Mouse (Mus musculus) activated CD4-positive, CD25-positive, alpha-beta regulatory T cell, adult 4 months (primary cell): ENCODE results near the gene 1700003F12Rik. TPM values are rescaled to one million over a fixed set of nuclear protein-coding genes. Genes with fewer than 3 reads are reported as not detected.

Source experiments
- ATAC-seq: one replicate; pipeline ENCODE4 v1.8.0; 2017
- polyA plus RNA-seq, 2 experiments: library from polyadenylated mRNA; unstranded; fragments of 100-300 nt; shearing (Covaris generic); gene quantifications; one replicate each; pipeline ENCODE4 v1.2.1; 2017

The 1700003F12Rik gene
- not detected for polyA plus RNA-seq

DNA sequence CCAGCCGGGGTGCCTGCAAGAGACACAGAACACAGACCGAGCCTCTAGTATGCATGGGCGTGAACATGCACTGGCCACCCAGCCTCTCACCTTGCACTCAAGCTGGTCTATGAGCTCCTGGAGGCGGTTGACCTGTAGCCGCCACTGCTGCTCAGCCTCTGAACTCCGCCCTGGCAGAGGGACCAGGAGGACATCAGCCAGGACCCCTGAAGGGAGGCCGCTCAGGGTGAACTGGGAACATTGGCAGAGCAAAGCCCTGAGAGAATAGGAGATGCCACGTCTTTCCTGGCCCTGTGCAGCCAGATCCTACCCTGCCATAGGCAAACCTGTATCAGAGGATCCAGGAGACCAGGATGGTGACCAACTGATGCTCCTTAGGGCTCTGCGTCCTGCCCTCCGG lies at the start of gene 1700003F12Rik:
Gene 1700003F12Rik (plus strand): TSS at position 375 of the 400 bp plus-strand sequence.
- ATAC-seq = no peak

DNA sequence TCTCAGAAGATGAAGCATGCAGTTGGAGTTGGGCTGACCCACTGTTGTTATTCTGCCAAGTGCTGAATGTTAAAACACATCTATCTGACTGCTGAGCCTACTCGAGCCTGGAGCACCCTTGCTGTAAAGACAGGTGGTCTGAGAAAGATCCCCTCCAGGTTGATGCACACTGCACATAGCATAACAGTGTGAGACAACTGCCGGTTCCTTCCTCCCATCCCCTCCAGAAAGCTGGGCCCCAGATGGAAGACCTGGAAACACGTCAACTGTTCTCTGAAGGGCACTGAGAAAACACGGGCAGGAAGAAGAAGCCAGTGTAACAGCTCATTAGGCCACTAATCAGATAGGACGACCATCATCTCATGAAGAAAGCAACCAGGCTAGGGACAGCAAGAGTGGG lies 48.3 kb upstream of the 1700003F12Rik start:
- ATAC-seq = no peak

DNA sequence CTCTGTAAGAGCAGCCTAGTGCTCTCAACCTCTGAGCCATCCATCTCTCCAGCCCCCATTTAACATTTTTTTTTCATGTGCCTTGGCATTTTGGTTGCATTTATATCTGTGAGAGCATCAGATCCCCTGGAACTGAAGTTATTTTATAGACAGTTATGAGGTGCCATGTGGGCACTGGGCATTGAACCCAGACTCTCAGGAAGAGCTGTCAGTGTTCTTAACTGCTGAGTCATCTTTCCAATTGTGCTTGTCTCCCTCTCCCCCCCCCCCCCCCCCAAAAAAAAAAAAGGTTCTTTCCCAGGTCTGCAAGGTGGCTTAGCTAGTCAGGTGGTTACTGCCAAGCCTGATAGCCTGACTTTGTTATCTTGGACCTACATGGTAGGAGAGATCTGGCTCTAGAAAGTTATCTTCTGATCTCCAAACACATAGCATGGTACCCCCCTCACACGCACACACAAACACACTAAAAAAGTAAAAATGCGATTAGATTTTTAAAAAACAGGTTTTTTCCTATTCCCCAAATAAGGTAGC lies 47.1 kb upstream of the 1700003F12Rik start:
- ATAC-seq = no peak

DNA sequence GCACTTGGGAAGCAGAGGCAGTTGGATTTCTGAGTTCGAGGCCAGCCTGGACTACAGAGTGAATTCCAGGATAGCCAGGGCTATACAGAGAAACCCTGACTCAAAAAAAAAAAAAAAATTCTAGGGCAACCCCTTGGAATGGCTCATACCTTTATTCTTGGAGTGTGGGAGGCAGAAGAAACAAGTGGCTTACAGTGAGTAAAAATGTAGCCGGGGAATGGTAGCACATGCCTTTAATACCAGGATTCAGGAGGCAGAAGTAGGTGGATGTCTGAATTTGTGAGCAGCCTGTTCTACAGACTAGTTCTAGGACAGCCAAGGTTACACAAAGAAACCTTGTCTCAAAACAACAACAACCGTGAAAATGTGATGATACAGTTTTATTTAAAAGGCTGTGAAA lies 46.1 kb upstream of the 1700003F12Rik start:
- ATAC-seq = no peak

DNA sequence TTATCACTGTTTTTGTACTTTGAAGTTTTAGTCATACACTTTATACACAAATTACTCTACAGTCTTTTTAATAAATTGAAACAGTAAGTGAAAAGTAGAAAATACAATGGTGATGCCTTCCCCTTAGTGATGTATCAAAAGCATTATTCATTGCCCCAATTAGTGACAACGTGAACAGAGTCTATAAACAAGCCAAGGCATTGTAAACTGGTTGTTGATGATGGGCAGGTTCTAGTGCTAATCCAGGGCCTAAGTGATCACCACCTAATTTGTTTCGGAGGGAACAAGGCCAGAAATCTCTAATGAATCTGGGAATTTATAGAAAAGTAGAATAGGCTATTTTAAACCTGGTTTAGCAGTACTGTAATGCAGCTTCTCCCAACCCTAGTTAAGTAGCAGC lies 39.8 kb upstream of the 1700003F12Rik start:
- ATAC-seq = no peak

DNA sequence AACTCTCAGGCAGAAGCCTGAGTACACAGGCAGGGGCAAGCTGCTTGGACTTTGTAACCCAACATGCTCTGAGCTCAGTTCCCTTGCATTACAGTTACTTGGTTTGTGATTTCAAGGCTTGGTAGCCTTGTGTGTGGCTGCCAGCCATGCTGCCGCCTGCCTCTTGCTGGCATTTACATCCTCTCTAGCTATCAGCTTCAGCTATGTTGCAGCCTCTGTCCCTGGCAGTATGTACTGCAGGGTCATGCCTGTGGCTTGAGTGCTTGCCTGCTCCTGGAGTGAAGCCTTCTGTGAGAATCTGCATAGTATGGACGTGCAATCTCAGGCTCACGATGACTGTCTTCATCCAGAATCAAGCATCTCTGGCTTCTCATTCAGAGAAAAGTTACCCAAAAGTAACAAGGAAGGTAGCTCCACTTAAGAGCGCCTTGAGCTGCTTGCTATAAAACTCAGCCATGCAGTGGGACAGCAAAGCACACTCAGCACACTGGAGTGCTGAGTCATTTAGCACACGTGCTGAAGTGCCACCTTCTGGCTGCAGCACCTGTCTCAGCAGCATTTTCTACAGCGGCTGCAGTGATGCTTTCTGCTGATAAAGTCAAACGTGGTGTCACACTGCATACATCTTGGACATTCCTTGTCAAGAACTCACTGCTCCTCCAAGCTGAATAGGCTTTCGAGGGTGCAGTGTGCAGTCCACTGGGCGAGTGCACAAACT lies 39.2 kb upstream of the 1700003F12Rik start:
- ATAC-seq = no peak

DNA sequence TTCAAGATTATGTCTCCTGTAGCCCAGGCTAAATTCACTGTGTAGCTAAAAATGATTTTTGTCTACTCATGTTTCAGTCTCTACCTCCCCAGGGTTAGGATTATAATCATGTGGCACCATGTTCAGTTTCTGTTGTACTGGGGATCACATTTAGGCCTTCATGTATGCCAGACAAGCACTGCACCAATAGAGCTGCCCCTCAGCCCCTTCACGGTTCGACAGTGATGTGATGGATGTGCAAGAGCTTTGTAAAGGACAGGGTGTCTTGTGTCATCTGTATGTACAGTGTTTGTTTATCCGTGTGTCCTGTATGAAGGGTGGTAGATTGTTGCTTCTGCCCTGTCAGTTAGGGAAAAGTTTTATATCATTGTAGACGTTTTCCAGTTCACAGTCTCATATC lies 38.4 kb upstream of the 1700003F12Rik start:
- ATAC-seq = no peak

DNA sequence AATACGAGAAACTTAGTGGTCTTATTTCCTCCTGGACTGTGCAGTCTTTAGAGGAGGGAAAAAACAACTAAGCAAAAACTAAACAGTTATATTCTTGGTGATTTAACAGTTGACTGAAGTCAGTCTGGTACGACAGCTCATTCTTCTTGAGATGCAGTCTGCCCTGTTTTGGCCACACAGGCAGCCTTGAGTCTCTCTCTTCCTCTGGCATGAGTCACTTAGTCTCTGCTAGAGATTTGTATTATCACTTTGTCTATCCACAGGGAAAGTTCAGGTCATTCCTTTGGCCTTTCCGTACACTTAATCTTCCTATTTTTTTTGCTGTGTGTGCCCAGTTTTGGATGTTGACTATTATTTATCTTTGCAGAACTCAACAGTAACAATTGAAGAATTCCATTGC lies 36.7 kb upstream of the 1700003F12Rik start:
- ATAC-seq = no peak

DNA sequence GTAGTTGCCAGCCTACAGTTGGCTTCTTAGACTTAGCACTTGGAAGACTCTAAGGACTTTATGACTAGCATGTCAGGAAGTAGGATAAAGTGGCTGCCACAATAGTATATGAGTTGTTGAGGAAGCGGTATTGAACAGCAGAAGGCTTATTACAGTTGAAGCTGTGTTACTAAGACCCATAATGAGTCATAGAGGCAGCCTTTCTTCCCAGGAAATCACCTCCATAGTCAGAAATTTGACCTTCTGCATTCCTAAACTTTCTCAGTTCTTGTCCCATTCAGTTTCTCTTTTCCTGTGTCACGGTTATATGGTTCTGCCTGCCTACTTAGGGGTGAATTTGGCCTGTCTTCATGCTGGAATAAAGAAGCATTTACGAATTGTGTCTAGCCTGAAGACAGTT lies 29.9 kb upstream of the 1700003F12Rik start:
- no peak for ATAC-seq

DNA sequence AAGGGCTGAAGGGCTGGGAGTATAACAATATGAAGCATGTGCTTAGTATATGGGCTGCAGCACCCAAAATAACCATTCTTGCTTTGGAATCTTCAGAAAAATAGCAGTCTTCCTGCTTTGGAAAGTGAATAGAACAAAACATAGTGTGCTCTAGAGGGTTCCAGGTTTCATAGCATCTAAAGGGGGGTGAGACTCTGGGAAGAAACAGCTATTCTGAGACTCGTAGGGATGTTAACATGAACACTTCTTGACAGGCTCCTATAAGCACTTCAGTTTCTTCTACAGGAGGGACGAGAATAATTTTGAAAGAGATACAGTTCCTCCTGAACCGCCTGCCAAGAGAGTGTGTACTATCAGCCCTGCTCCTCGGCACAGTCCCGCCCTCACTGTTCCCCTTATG lies 29.5 kb upstream of the 1700003F12Rik start:
- ATAC-seq = no peak

DNA sequence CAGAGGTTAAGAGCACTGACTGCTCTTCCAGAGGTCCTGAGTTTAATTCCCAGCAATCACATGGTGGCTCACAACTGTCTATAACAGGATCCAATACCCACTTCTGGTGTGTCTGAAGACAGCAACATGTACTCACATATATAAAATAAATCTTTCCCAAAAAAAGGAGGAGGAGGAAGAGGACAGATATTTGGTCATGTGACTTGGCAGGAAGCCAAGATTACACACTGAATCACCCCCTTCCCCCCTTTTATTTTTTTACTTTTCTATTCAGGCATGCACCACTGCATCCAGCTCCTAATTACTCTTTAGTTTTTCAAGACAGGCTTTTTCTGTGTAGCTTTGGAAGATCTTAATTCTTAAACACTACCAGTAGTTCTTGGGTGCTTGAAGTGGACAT lies 25.4 kb upstream of the 1700003F12Rik start:
- no peak for ATAC-seq

DNA sequence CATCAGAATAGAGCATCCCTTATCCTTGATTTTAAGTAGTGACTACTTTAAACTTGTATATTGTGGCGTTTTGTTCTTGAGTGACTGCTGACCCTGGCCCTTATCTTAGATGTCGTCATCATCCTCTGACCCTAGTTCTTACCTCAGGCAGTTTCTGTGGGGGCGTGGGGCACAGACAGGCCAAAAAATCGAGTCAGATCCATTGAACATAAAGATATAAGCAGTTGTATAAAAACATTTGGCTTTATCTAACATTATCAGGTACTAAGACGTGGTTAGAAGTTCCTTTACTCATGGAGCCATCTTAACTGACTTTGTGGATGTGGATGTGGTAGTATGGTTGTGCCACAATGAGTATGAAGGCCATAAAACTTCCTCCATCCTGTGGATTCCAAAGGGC lies 24.6 kb upstream of the 1700003F12Rik start:
- no peak for ATAC-seq

DNA sequence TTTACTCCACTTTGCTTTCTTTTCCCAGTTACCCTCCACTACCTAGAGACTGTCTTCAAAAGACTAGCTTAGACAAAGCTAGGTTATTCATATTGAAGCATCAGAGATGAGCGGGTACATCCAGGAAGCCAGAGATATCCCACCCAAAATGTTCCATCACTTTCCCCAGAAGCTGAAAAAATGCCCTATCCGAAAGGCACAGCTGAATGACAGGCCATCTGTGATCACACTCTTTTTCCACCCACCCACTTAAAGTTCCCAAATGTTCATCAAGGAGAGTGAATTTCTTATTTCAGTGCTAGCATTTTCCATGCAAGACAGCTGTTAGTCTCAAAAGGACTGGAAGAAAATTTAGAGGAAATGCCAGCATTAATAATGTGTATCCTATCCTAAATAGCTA lies 21.6 kb upstream of the 1700003F12Rik start:
- no peak for ATAC-seq

DNA sequence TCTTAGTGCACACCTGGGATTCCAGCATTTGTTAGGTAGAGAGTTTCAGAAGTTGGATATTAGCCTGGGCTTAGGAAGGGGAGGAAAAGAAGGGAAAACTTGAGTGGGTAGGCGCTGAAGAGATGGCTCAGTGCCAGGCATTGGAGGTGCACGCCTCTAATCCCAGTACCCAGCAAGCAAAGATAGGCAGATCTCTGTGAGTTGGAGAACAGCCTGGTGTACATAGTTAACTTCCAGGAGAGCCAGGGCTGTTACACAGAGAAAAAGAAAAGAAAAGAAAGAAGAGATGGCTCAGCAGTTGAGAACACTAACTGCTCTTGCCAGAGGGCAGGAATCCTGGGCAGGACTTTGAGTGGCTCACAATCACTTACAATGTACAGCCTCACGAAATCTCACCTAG lies 20.4 kb upstream of the 1700003F12Rik start:
- no peak for ATAC-seq

DNA sequence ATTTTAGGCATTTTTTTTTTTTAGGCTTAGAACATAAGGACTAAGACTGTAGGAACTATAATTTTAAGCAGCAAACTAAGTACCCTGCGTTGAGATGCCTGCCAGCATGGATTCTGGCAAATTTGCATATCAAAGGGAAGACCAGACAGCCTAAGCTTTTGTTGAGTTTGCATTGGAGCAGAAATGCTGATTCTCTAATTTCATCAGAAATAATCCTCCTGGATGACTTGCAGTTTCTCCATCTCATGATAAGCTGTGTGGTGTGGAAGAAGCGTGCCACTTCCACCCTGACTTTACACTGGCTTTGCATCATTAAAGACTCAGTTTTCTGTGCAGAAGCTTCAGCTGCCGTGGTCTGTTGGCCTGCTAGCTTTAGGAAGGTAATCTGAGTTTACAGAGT lies 14.0 kb upstream of the 1700003F12Rik start:
- no peak for ATAC-seq

DNA sequence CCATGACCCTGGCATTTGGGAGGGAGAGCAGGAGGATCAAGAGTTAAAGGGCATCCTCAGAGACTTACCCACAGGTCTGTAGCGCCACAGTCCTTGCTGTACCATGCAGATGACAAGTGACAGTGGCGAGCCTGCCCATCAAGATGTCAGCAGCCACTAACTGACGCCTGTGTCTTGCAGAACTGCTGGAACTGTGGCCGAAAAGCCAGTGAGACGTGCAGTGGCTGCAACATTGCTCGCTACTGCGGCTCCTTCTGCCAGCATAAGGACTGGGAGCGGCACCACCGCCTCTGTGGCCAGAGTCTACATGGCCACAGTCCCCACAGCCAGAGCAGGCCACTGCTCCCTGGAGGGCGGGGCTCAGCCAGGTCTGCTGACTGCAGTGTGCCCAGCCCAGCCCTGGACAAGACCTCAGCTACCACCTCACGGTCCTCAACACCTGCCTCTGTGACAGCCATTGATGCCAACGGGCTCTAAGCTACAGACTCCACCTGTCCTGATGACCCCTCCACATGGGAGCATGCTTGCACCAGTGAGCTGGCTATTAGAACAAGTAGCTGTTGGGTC lies 12.1 kb upstream of the 1700003F12Rik start:
- no peak for ATAC-seq

DNA sequence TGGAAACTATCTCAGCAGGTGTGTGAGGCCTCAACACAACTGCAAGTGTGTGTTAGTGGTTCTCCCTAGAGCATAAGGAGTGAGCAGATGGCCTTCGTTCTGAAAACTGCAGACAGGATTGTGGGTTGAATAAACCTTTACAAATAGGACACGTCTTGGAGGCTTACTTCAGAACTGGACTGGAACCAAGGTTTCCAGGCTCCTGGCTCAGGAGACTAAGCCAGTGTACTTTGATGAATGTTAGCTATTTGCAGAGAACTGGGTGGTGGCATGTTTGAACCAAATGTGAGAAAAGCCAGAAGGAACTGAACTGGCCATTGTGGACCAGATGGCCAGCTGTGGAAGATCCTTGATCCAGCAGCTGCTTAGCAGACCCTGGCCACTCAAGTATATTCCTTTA lies 8.6 kb upstream of the 1700003F12Rik start:
- no peak for ATAC-seq

DNA sequence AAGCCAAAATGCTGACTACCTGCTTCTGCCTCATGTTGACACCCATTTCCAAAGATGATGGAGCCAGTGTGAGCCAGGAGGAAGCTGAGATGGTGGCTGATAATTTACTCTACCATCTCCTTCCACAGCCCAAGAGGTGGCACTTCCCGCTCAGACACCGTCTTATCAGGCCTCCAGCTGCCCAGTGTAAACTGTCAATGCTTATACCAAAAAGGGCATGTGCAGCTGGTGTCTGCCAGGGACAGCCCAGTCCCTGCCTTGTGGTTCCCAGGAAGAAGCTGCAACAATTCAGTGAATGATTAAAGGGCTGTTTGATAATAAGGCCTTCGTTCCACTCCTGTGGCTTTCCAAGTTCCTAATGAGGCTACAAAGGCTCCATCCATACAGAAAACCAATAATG lies 8.2 kb upstream of the 1700003F12Rik start:
- ATAC-seq = no peak

DNA sequence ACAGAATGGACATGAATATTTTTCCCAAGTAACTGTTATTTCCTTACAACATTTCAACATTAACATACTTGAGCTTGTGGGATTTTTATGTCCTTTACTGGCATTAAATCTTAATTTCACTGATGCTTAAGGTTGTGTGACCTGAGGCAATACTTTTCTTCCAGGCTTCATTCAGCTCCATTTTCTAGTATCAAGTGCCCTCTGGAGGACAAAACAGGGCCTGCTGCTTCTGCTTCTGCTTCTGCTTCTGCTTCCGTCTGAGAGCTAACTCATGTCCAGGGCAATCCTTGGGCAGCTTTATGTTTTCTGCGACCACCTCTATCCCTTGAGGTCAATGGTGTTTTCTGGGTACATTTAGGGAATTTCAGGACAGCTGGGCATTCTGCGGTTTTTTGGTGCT lies 7.2 kb upstream of the 1700003F12Rik start:
- no peak for ATAC-seq

DNA sequence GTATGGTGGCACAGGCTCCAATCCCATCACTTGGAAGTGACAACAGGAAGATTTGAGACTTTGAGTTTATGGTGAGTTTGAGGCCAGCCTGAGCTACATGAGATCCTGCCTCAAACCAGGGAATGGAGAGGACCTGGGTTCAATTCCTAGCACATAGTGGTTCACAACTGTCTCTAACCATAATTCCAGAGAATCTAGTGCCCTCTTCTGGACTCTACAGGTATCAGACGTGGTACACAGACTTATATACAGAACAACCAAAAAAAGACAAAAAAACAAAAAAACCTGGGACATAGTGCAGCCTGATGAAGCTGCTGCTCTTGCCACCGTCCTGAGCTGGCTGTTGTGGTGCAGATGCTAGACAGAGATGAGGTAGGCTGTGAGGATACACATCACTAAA lies 5.3 kb upstream of the 1700003F12Rik start:
- no peak for ATAC-seq

DNA sequence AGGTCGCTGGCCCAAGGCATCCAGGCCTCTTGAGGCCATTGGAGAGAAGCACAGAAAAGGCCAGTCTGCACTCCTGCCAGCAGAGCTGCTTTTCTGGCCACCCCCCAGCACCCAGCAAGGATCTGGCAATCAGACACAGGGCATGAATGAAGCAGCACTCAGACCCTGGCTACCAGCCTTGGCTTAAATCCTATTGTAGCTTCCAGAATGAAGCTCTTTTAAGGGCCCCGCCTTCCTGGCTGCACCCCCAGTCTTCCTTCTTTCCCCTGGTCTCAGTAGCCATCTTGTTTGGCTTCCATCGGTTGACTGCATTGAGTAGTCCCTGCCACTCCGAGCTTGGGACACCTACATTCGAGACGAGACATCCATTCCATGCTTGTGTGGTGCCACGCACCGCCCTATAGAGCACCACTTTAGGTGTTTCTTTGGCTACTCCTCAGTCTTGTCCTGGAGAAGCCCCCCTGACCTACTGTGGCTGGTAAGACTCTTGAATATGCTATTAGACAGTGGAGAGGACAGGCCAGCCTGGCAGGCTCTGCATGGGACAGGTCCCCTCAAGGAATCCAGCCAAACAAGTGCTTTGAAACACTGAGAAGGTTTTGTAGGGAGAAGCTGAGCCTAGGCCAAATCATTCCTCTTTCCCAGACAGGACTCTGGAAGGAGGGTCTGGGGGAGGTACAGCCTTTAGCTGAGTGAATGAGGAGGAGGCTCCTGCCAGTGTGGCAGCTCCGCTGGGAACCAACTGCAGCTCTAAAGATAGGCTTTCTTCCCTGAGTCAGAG lies 3.1 kb upstream of the 1700003F12Rik start:
- no peak for ATAC-seq

DNA sequence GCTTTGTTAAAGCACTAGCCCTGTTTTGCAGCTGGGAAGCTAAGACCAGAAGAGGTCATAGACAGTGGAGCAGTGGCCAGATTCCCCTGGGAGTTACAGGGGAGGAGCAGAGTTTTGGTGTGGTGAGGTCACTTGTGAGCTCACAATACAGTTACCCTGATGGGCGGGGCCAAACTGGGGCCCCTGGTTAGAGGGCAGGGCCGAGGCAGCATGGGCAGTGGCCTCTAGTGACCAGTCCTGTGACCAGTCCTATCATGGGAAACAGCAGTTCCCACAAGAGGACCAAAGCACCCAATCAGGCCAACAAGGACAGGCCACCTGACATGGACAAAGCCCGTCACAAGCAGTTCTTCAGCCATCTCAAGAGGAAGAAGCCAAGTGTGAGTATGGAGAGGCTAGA lies 1.8 kb downstream of the 1700003F12Rik start:
- no peak for ATAC-seq

DNA sequence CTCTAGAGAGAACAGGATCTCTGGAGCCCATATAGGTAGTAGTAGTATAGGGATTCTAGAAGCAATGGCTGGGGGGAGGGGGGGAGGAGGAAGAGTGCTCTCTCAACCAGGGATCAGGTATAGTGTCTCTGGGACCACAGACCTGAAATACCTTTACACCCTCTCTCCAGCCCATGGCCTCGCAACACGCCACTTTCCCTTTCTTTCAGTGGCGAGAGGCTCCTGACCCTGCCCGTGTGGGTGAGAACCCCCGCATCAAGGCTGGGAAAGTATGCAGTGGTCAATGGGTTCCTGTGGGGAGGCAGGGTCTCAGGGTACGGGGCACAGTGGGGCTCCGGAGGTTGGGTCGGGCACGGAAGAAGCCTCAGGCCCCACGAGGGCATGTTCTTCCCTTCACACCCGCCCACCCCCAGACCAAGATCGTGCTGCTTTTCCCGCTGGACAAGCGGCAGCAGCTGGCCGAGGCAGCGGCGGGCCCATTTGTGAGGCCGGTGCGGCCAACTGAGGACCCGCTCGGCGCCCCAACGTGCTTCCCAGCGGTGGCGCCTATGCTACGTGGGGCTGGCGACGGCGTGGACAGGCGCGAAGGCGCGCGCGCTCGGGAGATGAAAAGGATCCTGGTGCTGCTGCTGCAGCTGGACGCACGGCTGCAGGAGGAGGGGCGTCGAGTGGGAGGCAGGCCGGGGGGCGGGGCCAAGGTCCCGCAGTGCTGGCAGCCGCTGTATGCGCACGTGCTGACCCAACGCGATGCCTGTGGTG lies 2.4 kb downstream of the 1700003F12Rik start:
- ATAC-seq = no peak
